Mouse (Mus musculus): ENCODE data around the gene Plekha6.

DNA sequence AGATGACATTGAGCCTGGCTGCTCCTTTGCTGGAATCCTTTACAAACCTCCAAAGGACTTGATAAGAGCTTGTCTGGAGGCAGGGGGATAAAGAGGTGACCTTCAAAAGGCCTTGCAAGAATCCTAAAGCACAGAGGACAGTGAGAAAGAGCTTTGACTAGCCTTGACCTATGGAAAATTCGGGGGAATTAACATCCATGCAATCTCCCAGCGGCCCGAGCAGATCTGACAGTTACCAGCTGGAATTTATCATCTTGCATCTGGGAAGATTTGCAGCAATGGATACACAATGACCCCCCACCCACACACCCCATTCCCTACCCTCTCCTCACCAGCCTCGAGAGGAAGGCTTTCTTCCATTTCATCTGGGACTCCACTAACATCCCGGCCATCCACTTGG is 91.8 kb downstream of the Plekha6 start:
- TF ChIP-seq POLR2A (IDR thresholded peaks at IDR 0.05; ENCODE audit: borderline replicate concordance, low read depth, low read length) (no peak), CTCF (IDR thresholded peaks at IDR 0.05; ENCODE audit: low read depth, low read length) (no peak)
